Mouse (Mus musculus) intestine, embryonic 14.5 days (tissue): ENCODE data around the gene Cox16. TPM values are rescaled to one million over a fixed set of nuclear protein-coding genes. Genes with fewer than 3 reads are reported as not detected.

Experiments used
- ATAC-seq: fragments of 200-750 bp; cut with Nextera tagmentation; replicated peaks from 2 replicates; pipeline ENCODE4 v1.8.0; 2017; ENCODE audit warnings: low read depth, moderate number of reproducible peaks, moderate TSS enrichment, moderate library complexity; ENCODE audit not compliant: low FRiP score, low TSS enrichment
- DNase-seq: peaks from one replicate; pipeline ENCODE4 v3.0.0-alpha.2; 2018; ENCODE audit warnings: low spot score
- H3K27ac ChIP-seq: fragments of 300-500 bp; sonication (generic); 2 replicates; pipeline ENCODE4 v1.5.1; 2014; ENCODE audit warnings: low read depth, mild to moderate bottlenecking, control low read depth
- H3K27me3 ChIP-seq: fragments of 300-500 bp; sonication (generic); replicated peaks from 2 replicates; pipeline ENCODE4 v1.6.1; 2014; ENCODE audit warnings: low read length, control low read depth; ENCODE audit not compliant: control insufficient read depth, insufficient read depth
- H3K36me3 ChIP-seq: fragments of 300-500 bp; sonication (generic); 2 replicates; pipeline ENCODE4 v1.6.1; 2014; ENCODE audit warnings: low read length, control low read depth; ENCODE audit not compliant: control insufficient read depth, insufficient read depth
- H3K4me1 ChIP-seq: fragments of 300-500 bp; sonication (generic); replicated peaks from 2 replicates; pipeline ENCODE4 v1.6.1; 2014; ENCODE audit warnings: low read length, control low read depth, mixed read lengths; ENCODE audit not compliant: control insufficient read depth, insufficient read depth
- H3K4me2 ChIP-seq: fragments of 300-500 bp; sonication (generic); 2 replicates; pipeline ENCODE4 v1.6.1; 2014; ENCODE audit warnings: low read length
- H3K4me3 ChIP-seq: fragments of 300-500 bp; sonication (generic); 2 replicates; pipeline ENCODE4 v1.5.1; 2014; ENCODE audit warnings: low read depth, low read length, control low read depth, mixed read lengths
- H3K9ac ChIP-seq: fragments of 300-500 bp; sonication (generic); 2 replicates; pipeline ENCODE4 v1.6.1; 2014; ENCODE audit warnings: mild to moderate bottlenecking, low read length
- H3K9me3 ChIP-seq: fragments of 300-500 bp; sonication (generic); 2 replicates; pipeline ENCODE4 v1.6.1; 2016; ENCODE audit warnings: low read length, control low read depth; ENCODE audit not compliant: control insufficient read depth
- WGBS: fragments of 180-500 bp; shearing (Covaris S2); extraction: QIAGEN DNeasy Blood & Tissue Kit; methylation state at CpG from one replicate; pipeline ENCODE4 v1.1.7; 2014; 5-methylcytosine and 5-hydroxymethylcytosine counted together
- polyA plus RNA-seq: library from polyadenylated mRNA; unstranded; fragments of >200 nt; fragmentation: Nextera tagmentation; extraction: Ambion mirVana; gene quantifications from 2 replicates; pipeline ENCODE4 v1.2.1, GENCODE M21; 2014

The Cox16 gene
- polyA plus RNA-seq, 1 experiment from 2014 or later = 147 TPM

- ATAC-seq = no peak
- WGBS = 77% methylated on average over 5 of the region's 5 CpGs
- peaks cover 12% of the 10 kb centered on the region; the same call in 1 of the 2 replicates for H3K27me3 ChIP-seq
- no peak overlapping the region for H3K27ac ChIP-seq
- H3K9ac ChIP-seq = no peak overlapping the region
- H3K9me3 ChIP-seq = no peaks in the 10 kb centered on the region
- H3K36me3 ChIP-seq = no peaks in the 10 kb centered on the region
- DNase-seq = no peak
- no peaks in the 10 kb centered on the region for H3K4me1 ChIP-seq
- peak overlapping the region; percentile 77; the same call in 1 of the 2 replicates for H3K4me2 ChIP-seq
- H3K4me3 ChIP-seq = no peak overlapping the region
These were observed 151.1 kb downstream of the Cox16 start for GRCm38 (mm10) chr12:81333841-81334240.

- peak within 1 kb of the TSS; percentile 52 for H3K4me3 ChIP-seq
- H3K27ac ChIP-seq = no peak within 1 kb of the TSS
- WGBS = under 1% methylated on average over 47 of the region's 47 CpGs
- ATAC-seq (peak; percentile 47; the same call in 1 of the 2 replicates), DNase-seq (peak; percentile 76)
- no peaks in the 10 kb centered on the region for H3K36me3 ChIP-seq
- H3K4me1 ChIP-seq = no peaks in the 10 kb centered on the region
- H3K4me2 ChIP-seq = peak within 1 kb of the TSS; percentile 77
- no peaks in the 10 kb centered on the region for H3K9me3 ChIP-seq
- H3K9ac ChIP-seq = peak within 1 kb of the TSS; percentile 42
- H3K27me3 ChIP-seq = peaks cover 12% of the 10 kb centered on the region; the same call in 1 of the 2 replicates
These were observed 152.0 kb downstream of the Cox16 start, which contains the start of gene Slc8a3 for GRCm38 (mm10) chr12:81332875-81333421. Slc8a3 (minus strand) TSS chr12:81333180.

GRCm38 (mm10) chr12:81331937-81332874 is 152.7 kb downstream of the Cox16 start:
- peak overlapping the region; percentile 77 for H3K4me2 ChIP-seq
- no peak overlapping the region for H3K27ac ChIP-seq
- peak overlapping the region; percentile 52 for H3K4me3 ChIP-seq
- 3% methylated on average over 52 of the region's 54 CpGs for WGBS
- ATAC-seq (peak; percentile 73), DNase-seq (peak; percentile 64)
- no peaks in the 10 kb centered on the region for H3K9me3 ChIP-seq
- no peaks in the 10 kb centered on the region for H3K4me1 ChIP-seq
- peak overlapping the region; percentile 42 for H3K9ac ChIP-seq
- no peaks in the 10 kb centered on the region for H3K36me3 ChIP-seq
- peaks cover 12% of the 10 kb centered on the region; the same call in 1 of the 2 replicates for H3K27me3 ChIP-seq

- Histone ChIP-seq H3K36me3 (no peaks in the 10 kb centered on the region), H3K4me2 (no peak overlapping the region), H3K9me3 (no peaks in the 10 kb centered on the region), H3K9ac (no peak overlapping the region), H3K4me1 (no peaks in the 10 kb centered on the region), H3K27me3 (peaks cover 12% of the 10 kb centered on the region; the same call in 1 of the 2 replicates), H3K4me3 (no peak overlapping the region), H3K27ac (no peak overlapping the region)
- ATAC-seq = no peak
- 43% methylated on average over 5 of the region's 5 CpGs for WGBS
- no peak for DNase-seq
These were observed 153.8 kb downstream of the Cox16 start for GRCm38 (mm10) chr12:81331046-81331638.

GRCm38 (mm10) chr12:81324991-81325390 is 159.9 kb downstream of the Cox16 start:
- Histone ChIP-seq H3K9ac (no peak overlapping the region), H3K9me3 (no peaks in the 10 kb centered on the region), H3K4me3 (no peak overlapping the region), H3K27ac (no peak overlapping the region), H3K36me3 (no peaks in the 10 kb centered on the region), H3K4me1 (no peaks in the 10 kb centered on the region), H3K27me3 (no peaks in the 10 kb centered on the region), H3K4me2 (no peak overlapping the region)
- ATAC-seq = no peak
- no peak for DNase-seq
- WGBS = 88% methylated on average over 3 of the region's 3 CpGs

- H3K9me3 ChIP-seq = no peaks in the 10 kb centered on the region
- H3K4me3 ChIP-seq = no peak overlapping the region
- ATAC-seq (no peak), DNase-seq (no peak)
- no peak overlapping the region for H3K4me2 ChIP-seq
- H3K27ac ChIP-seq = no peak overlapping the region
- H3K4me1 ChIP-seq = no peaks in the 10 kb centered on the region
- no peaks in the 10 kb centered on the region for H3K36me3 ChIP-seq
- no peak overlapping the region for H3K9ac ChIP-seq
- WGBS = 96% methylated on average over 3 of the region's 3 CpGs
- no peaks in the 10 kb centered on the region for H3K27me3 ChIP-seq
These were observed 160.8 kb downstream of the Cox16 start for GRCm38 (mm10) chr12:81324116-81324515.

GRCm38 (mm10) chr12:81321021-81321420 is 163.9 kb downstream of the Cox16 start:
- H3K4me1 ChIP-seq = no peaks in the 10 kb centered on the region
- ATAC-seq = no peak
- H3K9ac ChIP-seq = no peak overlapping the region
- H3K27me3 ChIP-seq = no peaks in the 10 kb centered on the region
- DNase-seq = no peak
- no peak overlapping the region for H3K4me3 ChIP-seq
- no peaks in the 10 kb centered on the region for H3K9me3 ChIP-seq
- WGBS = 45% methylated on average over 1 of the region's 1 CpGs
- no peak overlapping the region for H3K4me2 ChIP-seq
- no peaks in the 10 kb centered on the region for H3K36me3 ChIP-seq
- H3K27ac ChIP-seq = no peak overlapping the region

GRCm38 (mm10) chr12:81317811-81318210 is 167.1 kb downstream of the Cox16 start:
- H3K27me3 ChIP-seq = no peaks in the 10 kb centered on the region
- no peak overlapping the region for H3K4me3 ChIP-seq
- no peak for DNase-seq
- H3K9me3 ChIP-seq = no peaks in the 10 kb centered on the region
- H3K27ac ChIP-seq = no peak overlapping the region
- H3K4me2 ChIP-seq = no peak overlapping the region
- H3K4me1 ChIP-seq = no peaks in the 10 kb centered on the region
- no peak overlapping the region for H3K9ac ChIP-seq
- no peak for ATAC-seq
- 55% methylated on average over 2 of the region's 2 CpGs for WGBS
- no peaks in the 10 kb centered on the region for H3K36me3 ChIP-seq
